9 mouse cellular contexts compared by ENCODE assay signal in the genomic region with DNA sequence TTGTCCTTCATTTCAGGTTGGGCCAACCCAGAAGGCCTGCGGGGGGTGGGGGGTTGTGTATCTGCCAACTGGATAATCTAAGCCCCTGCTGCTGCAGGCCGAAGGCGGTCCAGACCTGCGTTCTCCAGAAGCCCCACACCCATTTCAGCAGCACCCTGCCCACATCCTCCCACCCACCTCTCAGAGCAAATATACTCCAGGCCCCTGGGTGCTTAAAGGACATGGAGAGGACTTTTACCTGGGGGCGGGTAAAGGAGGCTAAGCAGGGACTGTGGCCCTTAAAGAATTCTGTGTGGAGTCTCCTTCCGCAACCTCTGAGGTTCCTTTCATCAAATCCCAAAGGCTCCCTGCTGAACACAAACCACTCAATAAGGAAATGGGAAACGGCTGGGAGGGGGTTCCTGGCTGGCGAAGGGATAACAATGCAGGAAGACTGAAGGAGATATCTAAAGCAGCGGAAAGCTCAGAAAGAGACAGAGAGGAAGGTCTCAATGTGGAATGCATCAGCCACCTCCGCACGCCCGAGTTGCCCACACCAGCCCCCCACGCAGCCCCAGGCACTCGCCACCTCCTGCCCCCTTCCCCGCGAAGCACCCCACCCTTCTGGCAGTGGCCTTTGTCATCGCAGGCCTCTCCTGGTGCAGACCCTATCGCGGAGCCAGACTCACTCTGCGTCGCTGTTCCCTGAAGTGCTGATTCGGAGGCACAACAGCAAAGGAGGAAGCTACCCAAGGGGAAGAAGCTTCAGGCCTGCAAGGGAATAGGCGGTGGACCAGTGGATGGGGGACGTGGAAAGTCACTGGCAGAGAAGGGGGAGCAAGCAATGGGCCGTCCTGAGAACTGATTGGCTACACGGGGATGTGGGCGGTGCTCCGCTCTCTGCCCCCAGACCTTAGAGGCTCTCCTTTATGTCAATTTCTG. TPM values are rescaled to one million over a fixed set of nuclear protein-coding genes. Genes with fewer than 3 reads are reported as not detected.
DNase-seq lines count a peak whose midpoint lies in the region.
"Had no signal": no experiment of that assay in that cellular context is flagged by ENCODE, and none has a peak within 500 bp of the region (broad histone marks: within the 10 kb centered on the region; RNA-seq: fewer than 3 reads in every experiment).

Gene Tcaf1, minus strand, starts transcription at position 798 of the 921 bp plus-strand sequence.

- H3K27ac ChIP-seq in hindbrain, embryonic 10.5 days, result peak within 1 kb of the TSS; percentile 97

- peak; percentile 77 for DNase-seq in MN1 (ENCODE audit: low spot score)
- peak; percentile 95 for DNase-seq in cerebellum, adult 9-11 months
- peak; percentile 85 to 88 for DNase-seq in frontal cortex, postnatal 10 days (ENCODE audit: low spot score in 2 of 2)
- DNase-seq in hindbrain, embryonic 10.5 days (ENCODE audit: low spot score), result peak; percentile 85
- DNase-seq in layer of hippocampus, adult 9-10 months (ENCODE audit: low spot score), result peak; percentile 82
- DNase-seq in lung, adult 18-20 months, result peak; percentile 64 to 71
- DNase-seq in ovary, postnatal 36 days (ENCODE audit: low spot score), result peak; percentile 77
- DNase-seq in T-cell, adult 2 months (ENCODE audit: low spot score), result no peak

- WGBS in hindbrain, embryonic 10.5 days, result 1% methylated on average over 28 of the region's 28 CpGs

- no peaks in the 10 kb centered on the region for H3K36me3 ChIP-seq in hindbrain, embryonic 10.5 days
- H3K36me3 ChIP-seq: G1E had no signal

- H3K4me1 ChIP-seq in hindbrain, embryonic 10.5 days (replicated peaks), result peaks cover 18% of the 10 kb centered on the region

- no peaks in the 10 kb centered on the region for H3K27me3 ChIP-seq in hindbrain, embryonic 10.5 days (ENCODE audit: insufficient read depth, poor library complexity, severe bottlenecking)

- H3K9me3 ChIP-seq in hindbrain, embryonic 10.5 days, result no peaks in the 10 kb centered on the region
- H3K9me3 ChIP-seq: G1E had no signal

- H3K4me3 ChIP-seq in hindbrain, embryonic 10.5 days, result peak within 1 kb of the TSS; percentile 79

RNA-seq across cellular contexts. Expression of gene Tcaf1, which starts in this region (rescaled TPM):
- 110 and 130 TPM in 2 replicates for polyA plus RNA-seq in hindbrain, embryonic 10.5 days (2016; fragmentation: Nextera tagmentation; extraction: Ambion mirVana)
- polyA plus RNA-seq: G1E had no signal
